Mouse (Mus musculus): Measurements from ENCODE around the gene Klrg1.

Klrg1 gene

DNA sequence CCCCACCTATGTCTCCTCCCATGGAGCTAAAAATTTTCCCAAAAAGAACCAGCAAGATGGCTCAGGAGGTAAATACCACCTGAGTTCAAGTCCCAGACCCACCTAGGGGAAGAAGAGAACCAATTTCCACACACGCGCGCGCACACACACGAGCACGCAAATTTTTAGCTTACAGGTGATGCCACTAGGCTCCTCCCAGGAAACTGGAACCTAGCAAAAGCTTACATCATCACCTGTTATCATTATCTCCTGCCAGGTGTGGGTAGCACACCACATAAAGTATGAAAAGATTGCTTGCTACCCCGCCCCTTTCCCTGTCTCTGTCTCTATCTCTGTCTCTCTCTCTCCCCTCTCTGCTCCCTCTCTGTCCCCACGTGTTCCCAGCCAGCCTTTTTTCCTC, 10.4 kb upstream of the Klrg1 start:
- no peak for DNase-seq (ENCODE audit: low read depth, low spot score)

DNA sequence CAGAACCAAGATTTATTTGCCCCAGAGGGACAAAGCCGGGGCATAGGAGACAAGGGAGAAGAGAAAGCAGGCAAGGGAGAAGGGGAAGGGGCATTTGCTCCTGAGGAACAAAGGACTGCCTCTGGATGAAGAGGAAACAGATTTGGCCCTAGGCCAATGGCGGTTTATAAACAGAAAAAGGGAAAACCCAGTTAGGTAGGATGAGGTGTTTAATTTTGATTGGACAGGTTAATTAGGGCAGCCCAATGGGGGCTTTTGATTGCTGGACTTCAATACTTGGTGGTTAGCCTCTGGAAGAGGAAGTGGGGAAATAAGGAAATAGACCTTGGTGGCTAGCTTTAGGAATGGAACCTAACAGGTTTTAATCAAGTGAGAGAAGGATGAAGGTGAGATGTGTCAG, 9.5 kb upstream of the Klrg1 start:
- no peak for DNase-seq (ENCODE audit: low read depth, low spot score)

DNA sequence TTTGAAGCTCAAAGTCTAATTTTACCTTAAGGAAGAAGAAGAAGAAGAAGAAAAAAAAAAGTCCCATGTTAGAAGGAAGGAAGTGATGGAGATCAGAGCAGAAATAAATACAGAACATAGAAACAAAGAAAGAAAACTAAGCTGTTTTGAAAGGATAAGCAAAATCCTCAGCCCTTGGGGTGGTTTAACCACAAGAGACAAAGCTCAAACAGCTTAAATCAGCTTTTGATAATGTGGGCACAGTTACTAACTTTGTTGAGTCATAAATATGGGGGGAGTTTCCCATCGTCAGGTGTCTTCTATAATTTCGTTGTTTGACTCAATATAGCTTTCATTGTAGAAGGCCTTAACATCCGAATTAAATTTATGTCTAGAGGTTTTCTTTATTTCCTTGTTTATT, 9.1 kb upstream of the Klrg1 start:
- no peak for DNase-seq (ENCODE audit: low read depth, low spot score)

GRCm38 (mm10) chr6:122291264-122291663, 8.6 kb upstream of the Klrg1 start:
- DNase-seq (ENCODE audit: low read depth, low spot score) = no peak

GRCm38 (mm10) chr6:122290253-122290652, 7.6 kb upstream of the Klrg1 start:
- DNase-seq (ENCODE audit: low read depth, low spot score) = no peak

DNA sequence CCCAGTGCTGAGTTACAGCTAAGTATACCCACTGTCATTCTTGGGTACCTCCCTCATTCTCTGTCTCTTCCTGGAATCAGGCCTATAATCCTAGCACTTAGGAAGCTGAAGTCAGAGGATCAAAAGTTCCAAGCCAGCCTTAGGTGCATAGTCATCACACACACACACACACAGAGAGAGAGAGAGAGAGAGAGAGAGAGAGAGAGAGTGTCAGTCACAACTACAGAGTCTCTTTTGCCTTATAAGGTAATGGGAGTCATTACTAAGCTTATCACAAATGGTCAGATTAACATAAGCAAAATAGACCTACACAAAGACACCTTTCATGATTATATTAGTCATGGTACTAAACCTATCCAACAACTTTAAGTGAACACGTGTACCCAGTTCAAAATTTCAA, 6.6 kb upstream of the Klrg1 start:
- DNase-seq (ENCODE audit: low read depth, low spot score) = no peak

- no peak for DNase-seq (ENCODE audit: low read depth, low spot score)
These were observed 5.6 kb upstream of the Klrg1 start for GRCm38 (mm10) chr6:122288263-122288662.

DNA sequence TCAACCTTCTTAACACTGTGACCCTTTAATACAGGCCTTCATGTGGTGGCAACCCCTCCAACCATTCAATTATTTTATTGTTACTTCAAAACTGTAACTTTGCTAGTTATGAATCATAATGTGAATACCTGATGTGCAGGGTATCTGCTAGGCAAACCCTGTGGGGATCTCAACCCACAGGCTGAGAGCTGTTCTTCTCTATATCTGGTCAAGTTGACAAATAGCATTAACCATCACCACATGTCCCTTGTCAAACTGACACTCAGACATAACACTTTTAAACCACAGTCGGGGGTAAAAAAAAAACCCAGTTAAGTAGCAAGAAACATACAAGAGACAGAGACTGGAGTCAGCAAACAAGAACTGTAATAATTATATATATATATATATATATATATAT, 2.1 kb upstream of the Klrg1 start:
- DNase-seq (ENCODE audit: low read depth, low spot score) = no peak

DNA sequence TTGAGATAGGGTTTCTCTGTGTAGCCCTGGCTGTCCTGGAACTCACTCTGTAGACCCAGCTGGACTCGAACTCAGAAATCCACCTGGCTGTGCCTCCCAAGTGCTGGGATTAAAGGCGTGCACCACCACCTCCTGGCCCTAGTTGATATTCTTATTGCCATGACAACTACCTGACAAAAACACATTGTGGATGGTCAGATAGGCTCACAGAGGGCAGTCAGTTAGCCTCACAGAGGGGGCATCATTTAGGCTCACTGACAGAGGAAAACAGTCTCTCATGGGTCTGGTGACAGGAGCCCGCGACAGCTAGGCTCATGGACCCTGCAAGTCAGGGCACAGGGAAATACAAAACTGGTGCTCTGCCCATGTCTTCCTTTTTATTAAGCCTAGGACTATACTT, 1.6 kb upstream of the Klrg1 start:
- no peak for DNase-seq (ENCODE audit: low read depth, low spot score)

GRCm38 (mm10) chr6:122283429-122283828, 747 bp upstream of the Klrg1 start:
- no peak for DNase-seq (ENCODE audit: low read depth, low spot score)

DNA sequence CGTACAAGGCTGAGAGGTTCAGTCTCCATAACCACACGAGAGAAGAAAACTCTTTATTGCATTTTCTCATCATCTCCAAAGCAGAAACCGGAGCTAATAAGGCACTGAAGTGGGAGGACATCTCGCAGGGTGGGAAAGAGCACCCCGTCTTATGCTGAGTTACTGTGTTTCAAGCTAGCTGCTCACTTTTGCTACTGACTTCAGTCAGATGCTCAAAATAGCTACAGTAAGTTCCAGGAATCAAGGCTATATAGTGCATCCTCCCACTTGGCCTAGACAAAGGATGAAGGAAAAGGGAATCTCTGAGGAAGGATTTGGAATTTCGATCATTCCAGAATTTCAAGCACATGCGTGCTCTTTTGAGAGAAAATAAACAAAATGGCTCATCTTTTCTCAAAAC, 6.1 kb downstream of the Klrg1 start:
- DNase-seq (ENCODE audit: low read depth, low spot score) = no peak

DNA sequence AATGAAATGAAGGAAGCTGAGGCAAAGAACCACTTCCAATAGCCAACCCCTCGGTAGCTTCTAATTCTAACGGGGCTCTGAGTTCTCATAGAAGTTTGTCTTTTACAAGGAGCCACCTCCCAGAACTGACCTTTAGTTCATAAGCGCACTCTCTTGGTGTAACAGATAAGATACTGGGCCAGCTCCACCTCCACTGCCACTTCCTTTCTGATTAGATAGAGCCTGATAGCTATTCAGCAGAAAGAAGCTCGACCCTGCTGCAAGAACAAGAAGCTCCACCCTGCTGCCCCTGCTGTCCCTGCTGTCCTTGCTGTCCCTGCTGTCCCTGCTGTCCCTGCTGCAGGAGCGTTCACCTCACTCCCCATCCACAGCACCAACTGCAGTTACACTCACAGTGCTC, 8.1 kb downstream of the Klrg1 start:
- DNase-seq (ENCODE audit: low read depth, low spot score) = no peak

- no peak for DNase-seq (ENCODE audit: low read depth, low spot score)
These were observed 12.5 kb downstream of the Klrg1 start for GRCm38 (mm10) chr6:122270152-122270551.

DNA sequence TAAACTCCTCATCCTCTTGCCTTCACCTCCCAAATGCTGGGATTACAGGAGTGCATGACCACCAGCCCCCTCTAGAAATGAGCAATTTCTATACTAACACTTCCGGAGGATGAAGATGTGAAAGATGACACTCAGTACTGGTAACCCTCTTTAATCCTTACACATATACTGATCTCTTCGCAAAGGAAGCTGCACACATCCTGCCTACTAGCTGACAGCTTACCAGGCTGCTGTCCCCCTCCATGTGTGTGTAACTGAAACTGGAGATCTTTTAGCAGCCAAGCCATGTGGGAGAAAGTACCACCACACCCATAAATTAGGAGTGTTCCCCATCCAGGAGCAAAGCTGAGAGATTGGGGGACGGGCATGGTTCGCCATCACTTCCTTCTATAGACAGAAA, 13.5 kb downstream of the Klrg1 start:
- no peak for DNase-seq (ENCODE audit: low read depth, low spot score)

GRCm38 (mm10) chr6:122268561-122268960, 14.1 kb downstream of the Klrg1 start:
- DNase-seq (ENCODE audit: low read depth, low spot score) = no peak

GRCm38 (mm10) chr6:122262543-122262942, 20.1 kb downstream of the Klrg1 start:
- DNase-seq (ENCODE audit: low read depth, low spot score) = no peak

- DNase-seq (ENCODE audit: low read depth, low spot score) = no peak
These were observed 30.5 kb downstream of the Klrg1 start for GRCm38 (mm10) chr6:122252146-122252545.

GRCm38 (mm10) chr6:122250033-122250432, 32.6 kb downstream of the Klrg1 start:
- no peak for DNase-seq (ENCODE audit: low read depth, low spot score)

Measured in WW6 (cell line).